ENCODE assay signal across 9 mouse cellular contexts in the genomic region with DNA sequence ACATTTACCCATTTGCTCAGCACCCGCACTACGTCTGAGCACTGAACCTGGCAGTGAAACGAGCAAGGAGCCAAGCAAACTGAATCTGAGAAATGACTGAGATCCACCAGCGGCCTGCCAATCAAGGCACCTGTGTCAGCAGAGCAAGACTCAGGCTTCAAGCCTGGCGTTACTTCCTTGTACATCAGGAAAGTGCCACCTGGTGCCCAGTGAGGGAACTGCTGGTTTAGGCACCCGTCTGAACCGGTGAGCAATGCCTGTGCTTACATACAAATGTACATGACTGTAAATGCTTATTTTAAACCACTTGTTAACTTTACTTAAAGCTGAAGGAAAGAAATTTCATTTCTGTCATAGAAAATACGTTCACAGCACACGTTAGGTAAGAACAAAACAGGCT. TPM values are rescaled to one million over a fixed set of nuclear protein-coding genes. Genes with fewer than 3 reads are reported as not detected.
DNase-seq lines count a peak whose midpoint lies in the region; ATAC-seq lines count a peak whose summit lies in the region.
"Had no signal": no experiment of that assay in that cellular context is flagged by ENCODE, and none has a peak within 500 bp of the region (broad histone marks: within the 10 kb centered on the region; RNA-seq: fewer than 3 reads in every experiment).

No protein-coding gene starts in this region.

- no peak overlapping the region for H3K4me3 ChIP-seq in neural tube, embryonic 15.5 days (replicated peaks)
- H3K4me3 ChIP-seq in intestine, embryonic 14.5 days (ENCODE audit: low read depth, low read length), result no peak overlapping the region
- H3K4me3 ChIP-seq in limb, embryonic 10.5 days, result no peak overlapping the region
- no peak overlapping the region for H3K4me3 ChIP-seq in neural tube, embryonic 11.5 days (ENCODE audit: low read depth, low read length)
- H3K4me3 ChIP-seq: erythroblast, embryonic 14.5 days had no signal

- H3K4me1 ChIP-seq in neural tube, embryonic 15.5 days, result no peaks in the 10 kb centered on the region
- H3K4me1 ChIP-seq in intestine, embryonic 14.5 days (replicated peaks; ENCODE audit: control insufficient read depth, insufficient read depth, low read length), result peaks cover 10% of the 10 kb centered on the region; the same call in 1 of the 2 replicates
- peaks cover 24% of the 10 kb centered on the region for H3K4me1 ChIP-seq in limb, embryonic 10.5 days
- no peaks in the 10 kb centered on the region for H3K4me1 ChIP-seq in neural tube, embryonic 11.5 days (ENCODE audit: control insufficient read depth, insufficient read depth, low read length)

- no peak overlapping the region for H3K27ac ChIP-seq in neural tube, embryonic 15.5 days (replicated peaks)
- H3K27ac ChIP-seq in intestine, embryonic 14.5 days (ENCODE audit: low read depth), result no peak overlapping the region
- no peak overlapping the region for H3K27ac ChIP-seq in limb, embryonic 10.5 days
- H3K27ac ChIP-seq in neural tube, embryonic 11.5 days (ENCODE audit: low read depth, low read length), result no peak overlapping the region

- ATAC-seq in neural tube, embryonic 15.5 days (ENCODE audit: low FRiP score), result no peak
- 0 out of 2 replicates have a peak, but pooled peaks have one; percentile 42 for ATAC-seq in intestine, embryonic 14.5 days (replicated peaks; ENCODE audit: low FRiP score, low TSS enrichment, low read depth)
- no peak for ATAC-seq in neural tube, embryonic 11.5 days (ENCODE audit: insufficient read depth, low FRiP score, low TSS enrichment)

- H3K4me2 ChIP-seq in neural tube, embryonic 15.5 days, result no peak overlapping the region
- no peak overlapping the region for H3K4me2 ChIP-seq in intestine, embryonic 14.5 days (ENCODE audit: low read length)
- H3K4me2 ChIP-seq in neural tube, embryonic 11.5 days (ENCODE audit: low read depth), result no peak overlapping the region

- DNase-seq in neural tube, embryonic 10.5 days (ENCODE audit: extremely low spot score, low spot score), result peak; percentile 81
- peak; percentile 95 to 96 for DNase-seq in cerebellum, postnatal 10 days
- peak; percentile 79 for DNase-seq in frontal cortex, postnatal 36 days (ENCODE audit: low spot score in 2 of 2)
- peak; percentile 89 for DNase-seq in intestine, embryonic 14.5 days (ENCODE audit: low spot score)
- DNase-seq in limb, embryonic 10.5 days (ENCODE audit: low spot score), result peak; percentile 81
- peak; percentile 84 for DNase-seq in neural tube, embryonic 11.5 days (ENCODE audit: low spot score)
- DNase-seq in telencephalon, adult 2 months (ENCODE audit: low read depth, low spot score), result peak; percentile 50

- H3K36me3 ChIP-seq in neural tube, embryonic 15.5 days, result no peaks in the 10 kb centered on the region
- H3K36me3 ChIP-seq in intestine, embryonic 14.5 days (ENCODE audit: control insufficient read depth, insufficient read depth, low read length), result no peaks in the 10 kb centered on the region
- no peaks in the 10 kb centered on the region for H3K36me3 ChIP-seq in limb, embryonic 10.5 days
- no peaks in the 10 kb centered on the region for H3K36me3 ChIP-seq in neural tube, embryonic 11.5 days (ENCODE audit: control insufficient read depth, insufficient read depth, low read length)

- no peak overlapping the region for H3K9ac ChIP-seq in neural tube, embryonic 15.5 days (replicated peaks)
- H3K9ac ChIP-seq in intestine, embryonic 14.5 days (ENCODE audit: low read length), result no peak overlapping the region
- no peak overlapping the region for H3K9ac ChIP-seq in neural tube, embryonic 11.5 days (ENCODE audit: low read length)

- H3K9me3 ChIP-seq in neural tube, embryonic 15.5 days (replicated peaks), result no peaks in the 10 kb centered on the region
- no peaks in the 10 kb centered on the region for H3K9me3 ChIP-seq in intestine, embryonic 14.5 days (ENCODE audit: control insufficient read depth, low read length)
- H3K9me3 ChIP-seq in limb, embryonic 10.5 days (replicated peaks), result no peaks in the 10 kb centered on the region
- H3K9me3 ChIP-seq in neural tube, embryonic 11.5 days (ENCODE audit: control insufficient read depth, low read length), result no peaks in the 10 kb centered on the region

- 20% methylated on average over 9 of the region's 9 CpGs for WGBS in neural tube, embryonic 15.5 days
- WGBS in intestine, embryonic 14.5 days, result 26% methylated on average over 9 of the region's 9 CpGs
- WGBS in limb, embryonic 10.5 days, result 20% methylated on average over 9 of the region's 9 CpGs
- WGBS in neural tube, embryonic 11.5 days, result 17% methylated on average over 9 of the region's 9 CpGs

- H3K27me3 ChIP-seq in neural tube, embryonic 15.5 days (replicated peaks), result no peaks in the 10 kb centered on the region
- H3K27me3 ChIP-seq in intestine, embryonic 14.5 days (replicated peaks; ENCODE audit: control insufficient read depth, insufficient read depth, low read length), result no peaks in the 10 kb centered on the region
- H3K27me3 ChIP-seq in limb, embryonic 10.5 days (ENCODE audit: low read depth, poor library complexity, severe bottlenecking), result no peaks in the 10 kb centered on the region
- no peaks in the 10 kb centered on the region for H3K27me3 ChIP-seq in neural tube, embryonic 11.5 days (ENCODE audit: control insufficient read depth, insufficient read depth, low read length)

RNA-seq across cellular contexts. Expression of a gene that starts 32.9 kb away (rescaled TPM):
- 11.3 and 12.1 TPM in 2 replicates for polyA plus RNA-seq in neural tube, embryonic 15.5 days (2015; fragmentation: Nextera tagmentation; extraction: Ambion mirVana)
- 0.95 and 0.97 TPM in 2 replicates for polyA plus RNA-seq in intestine, embryonic 14.5 days (2014; fragmentation: Nextera tagmentation; extraction: Ambion mirVana)
- 0.68 and 1.5 TPM in 2 replicates for polyA plus RNA-seq in limb, embryonic 10.5 days (2016; fragmentation: Nextera tagmentation; extraction: Ambion mirVana)
- polyA plus RNA-seq in neural tube, embryonic 11.5 days (2014; fragmentation: Nextera tagmentation; extraction: Ambion mirVana), result 2.5 and 3.1 TPM in 2 replicates

RNA-seq across cellular contexts. Expression of a gene that starts 44.7 kb away (rescaled TPM):
- polyA plus RNA-seq in neural tube, embryonic 15.5 days (2015; fragmentation: Nextera tagmentation; extraction: Ambion mirVana), result 69.9 and 85.4 TPM in 2 replicates
- polyA plus RNA-seq in intestine, embryonic 14.5 days (2014; fragmentation: Nextera tagmentation; extraction: Ambion mirVana), result 14.6 and 19.9 TPM in 2 replicates
- 11.1 and 18.3 TPM in 2 replicates for polyA plus RNA-seq in limb, embryonic 10.5 days (2016; fragmentation: Nextera tagmentation; extraction: Ambion mirVana)
- polyA plus RNA-seq in neural tube, embryonic 11.5 days (2014; fragmentation: Nextera tagmentation; extraction: Ambion mirVana), result 31.1 and 34.6 TPM in 2 replicates
- polyA plus RNA-seq: erythroblast, embryonic 14.5 days had no signal
